Mouse (Mus musculus) G1E (cell line): ENCODE data around the gene Calcoco1. TPM values are rescaled to one million over a fixed set of nuclear protein-coding genes. Genes with fewer than 3 reads are reported as not detected.

ENCODE experiments used
- ATAC-seq: 2 replicates; pipeline ENCODE4 v1.8.0; 2016; ENCODE audit warnings: mild to moderate bottlenecking; ENCODE audit not compliant: insufficient number of reproducible peaks, poor library complexity, low FRiP score, severe bottlenecking; ENCODE audit errors: extremely low read depth
- DNase-seq: peaks from one replicate; pipeline ENCODE4 v3.0.0; 2012; ENCODE audit warnings: low spot score
- H3K27me3 ChIP-seq: 2 replicates; pipeline ENCODE4 v1.6.1; 2012; ENCODE audit warnings: mild to moderate bottlenecking, low read length, inconsistent platforms; ENCODE audit not compliant: insufficient read depth
- H3K36me3 ChIP-seq: replicated peaks from 2 replicates; pipeline ENCODE3; 2012; ENCODE audit warnings: mild to moderate bottlenecking, inconsistent platforms
- H3K4me1 ChIP-seq: 2 replicates; pipeline ENCODE4 v1.6.1; 2012; ENCODE audit warnings: low read depth, low read length, inconsistent platforms, mixed read lengths; ENCODE audit not compliant: insufficient read depth
- H3K4me3 ChIP-seq: 2 replicates; pipeline ENCODE4 v1.5.1; 2012; ENCODE audit warnings: low read depth, mild to moderate bottlenecking, inconsistent platforms, low read length, moderate library complexity, mixed read lengths
- H3K9me3 ChIP-seq: replicated peaks from 2 replicates; pipeline ENCODE4 v1.6.1; 2012; ENCODE audit warnings: inconsistent platforms
- CTCF ChIP-seq: IDR thresholded peaks from 2 replicates; pipeline ENCODE4 v1.5.1; 2012; ENCODE audit warnings: low read depth, low read length, inconsistent platforms, mixed read lengths
- GATA1 ChIP-seq: IDR thresholded peaks from 2 replicates; pipeline ENCODE4 v1.6.1; 2012; ENCODE audit warnings: borderline replicate concordance, low read length, inconsistent platforms, mixed read lengths
- GATA2 ChIP-seq: IDR thresholded peaks from 2 replicates; pipeline ENCODE4 v1.6.1; 2012; ENCODE audit warnings: low read depth, low read length, inconsistent platforms, borderline replicate concordance
- POLR2AphosphoS5 ChIP-seq: IDR thresholded peaks from 2 replicates; pipeline ENCODE4 v1.6.1; 2012; ENCODE audit warnings: low read depth, low read length, inconsistent platforms; ENCODE audit not compliant: insufficient replicate concordance
- TAL1 ChIP-seq: conservative IDR thresholded peaks from 2 replicates; pipeline ENCODE4 v1.6.1; 2012; ENCODE audit warnings: low read depth, low read length, inconsistent platforms, mixed read lengths
- polyA plus RNA-seq: library from polyadenylated mRNA; stranded (reverse); fragments of >175 nt; gene quantifications from 2 replicates; pipeline ENCODE4 v1.2.3, GENCODE M21; 2012
- total RNA-seq, 2 experiments: library from RNA; stranded (forward) in 1 of 2; stranded (reverse) in 1 of 2; fragments of 200-1000 nt in 1 of 2; fragments of >200 nt in 1 of 2; fragmentation: Nextera tagmentation in 1 of 2; gene quantifications; 2 replicates each; pipeline ENCODE4 v1.2.3; 2014 to 2017

Gene Calcoco1
- total and polyA plus RNA-seq, 3 experiments: 12.3 to 41.0 (median 14.4) TPM

DNA sequence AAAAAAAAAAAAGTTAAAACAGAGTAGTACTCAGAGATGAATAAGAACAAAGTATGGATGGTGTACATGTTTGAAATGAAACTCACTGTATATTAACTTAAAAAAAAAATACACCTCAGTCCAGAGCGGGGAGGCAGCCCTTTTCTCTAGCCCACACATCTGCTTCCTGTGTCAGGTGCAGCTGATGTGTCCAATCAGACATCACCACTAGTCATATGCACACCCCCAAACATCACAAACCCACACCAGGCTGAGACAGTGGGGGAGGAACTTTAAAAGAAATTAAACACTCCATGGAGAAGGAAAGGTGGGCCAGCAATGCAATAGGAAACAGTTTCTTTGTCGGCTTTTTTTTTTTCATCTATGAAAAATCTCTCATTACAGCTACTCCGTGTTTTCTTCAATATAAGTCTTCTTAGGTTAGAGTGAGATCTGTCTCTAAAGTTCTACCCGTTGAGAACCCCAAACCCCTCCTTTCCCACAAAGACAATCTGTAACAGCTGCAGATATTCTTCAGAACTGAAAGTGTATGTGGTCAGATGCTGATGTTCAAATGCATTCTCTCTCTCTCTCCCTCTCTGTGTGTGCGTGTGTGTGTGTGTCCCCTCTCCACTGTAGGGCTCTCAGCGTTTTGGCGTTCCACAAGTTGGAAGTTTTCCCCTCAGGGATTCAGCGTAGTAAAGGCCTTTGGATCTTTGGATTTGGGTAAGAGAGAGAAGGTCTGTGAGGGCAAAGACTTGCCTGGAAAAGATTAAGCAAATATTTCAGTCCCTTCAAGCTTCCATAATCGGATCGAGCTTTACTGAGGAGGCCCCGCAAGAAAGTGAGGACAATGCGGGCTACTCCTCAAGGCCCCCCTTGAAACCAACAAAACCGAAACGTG lies 721 bp downstream of the Calcoco1 start:
- TF ChIP-seq GATA1 (no peak), GATA2 (no peak)
- peak; percentile 43 for DNase-seq
- no peak for ATAC-seq

GRCm38 (mm10) chr15:102716132-102716531 lies 5.8 kb downstream of the Calcoco1 start:
- peaks cover 5% of the 10 kb centered on the region for H3K4me1 ChIP-seq
- TF ChIP-seq GATA1 (no peak), CTCF (no peak), GATA2 (no peak), TAL1 (no peak), POLR2AphosphoS5 (no peak)
- ATAC-seq: no peak

More for the DNA sequence above, 721 bp downstream of the Calcoco1 start:
- peaks cover 12% of the 10 kb centered on the region for H3K36me3 ChIP-seq
- H3K9me3 ChIP-seq: no peaks in the 10 kb centered on the region
- H3K4me3 ChIP-seq: peak overlapping the region; percentile 76
- H3K4me1 ChIP-seq: peaks cover 17% of the 10 kb centered on the region
- H3K27me3 ChIP-seq: no peaks in the 10 kb centered on the region; the same call in 1 of the 2 replicates

DNA sequence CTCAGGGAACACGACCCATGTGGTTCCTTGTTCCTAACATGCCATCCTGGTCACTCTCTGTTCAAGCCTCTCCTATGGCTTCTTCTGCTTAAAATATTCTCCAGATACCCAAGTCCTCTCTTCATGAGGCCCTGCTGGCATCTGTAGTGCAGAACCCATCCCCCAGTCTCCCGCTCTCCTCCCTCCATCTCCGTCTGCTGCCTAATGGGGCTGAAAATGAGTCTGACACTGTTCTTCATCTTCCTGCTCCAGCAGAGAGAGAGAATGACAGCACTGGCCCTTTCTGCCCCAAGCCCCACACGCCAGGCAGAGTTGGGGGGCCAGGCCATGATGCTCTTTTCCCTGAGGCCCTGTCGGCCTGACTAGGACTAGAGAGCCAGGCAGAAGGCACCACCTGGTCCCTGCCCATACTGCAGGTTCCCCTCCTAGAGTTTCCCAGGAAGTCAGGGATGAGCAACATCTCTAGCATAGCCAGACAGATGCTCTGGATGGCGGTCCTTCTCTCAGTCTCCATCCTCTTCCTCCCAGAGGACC lies 14.2 kb downstream of the Calcoco1 start:
- Histone ChIP-seq H3K4me3 (no peak overlapping the region), H3K9me3 (no peaks in the 10 kb centered on the region), H3K4me1 (peaks cover 8% of the 10 kb centered on the region), H3K36me3 (peaks cover 27% of the 10 kb centered on the region), H3K27me3 (peaks cover 9% of the 10 kb centered on the region)
- DNase-seq (no peak), ATAC-seq (no peak)
- TF ChIP-seq GATA2: no peak
- no peak for TF ChIP-seq CTCF
- no peak for TF ChIP-seq TAL1
- no peak for TF ChIP-seq POLR2AphosphoS5
- no peak for TF ChIP-seq GATA1

More at GRCm38 (mm10) chr15:102716132-102716531, 5.8 kb downstream of the Calcoco1 start:
- H3K27me3 ChIP-seq: peaks cover 4% of the 10 kb centered on the region; the same call in 1 of the 2 replicates
- H3K36me3 ChIP-seq: peaks cover 21% of the 10 kb centered on the region
- no peaks in the 10 kb centered on the region for H3K9me3 ChIP-seq
- DNase-seq: no peak
- H3K4me3 ChIP-seq: no peak overlapping the region

- Histone ChIP-seq H3K4me3 (no peak overlapping the region), H3K27me3 (peaks cover 12% of the 10 kb centered on the region), H3K4me1 (peaks cover 8% of the 10 kb centered on the region), H3K36me3 (peaks cover 23% of the 10 kb centered on the region), H3K9me3 (no peaks in the 10 kb centered on the region)
- TF ChIP-seq CTCF: no peak
- no peak for TF ChIP-seq GATA1
- no peak for TF ChIP-seq TAL1
- no peak for TF ChIP-seq POLR2AphosphoS5
- TF ChIP-seq GATA2: no peak
- DNase-seq (no peak), ATAC-seq (no peak)
Observed at GRCm38 (mm10) chr15:102705923-102706503, 16.0 kb downstream of the Calcoco1 start.

GRCm38 (mm10) chr15:102705226-102705894 lies 16.6 kb downstream of the Calcoco1 start:
- peaks cover 14% of the 10 kb centered on the region for H3K27me3 ChIP-seq
- H3K4me3 ChIP-seq: no peak overlapping the region
- TF ChIP-seq TAL1 (no peak), GATA1 (no peak), POLR2AphosphoS5 (no peak), GATA2 (no peak), CTCF (no peak)

GRCm38 (mm10) chr15:102704806-102705205 lies 17.2 kb downstream of the Calcoco1 start:
- H3K9me3 ChIP-seq: no peaks in the 10 kb centered on the region
- no peak for ATAC-seq
- peaks cover 14% of the 10 kb centered on the region for H3K36me3 ChIP-seq
- H3K4me1 ChIP-seq: peaks cover 8% of the 10 kb centered on the region
- TF ChIP-seq GATA2: no peak
- TF ChIP-seq POLR2AphosphoS5: no peak
- TF ChIP-seq GATA1: no peak
- TF ChIP-seq CTCF: no peak
- TF ChIP-seq TAL1: no peak
- H3K27me3 ChIP-seq: peaks cover 18% of the 10 kb centered on the region
- no peak overlapping the region for H3K4me3 ChIP-seq
- DNase-seq: no peak

More at GRCm38 (mm10) chr15:102705226-102705894, 16.6 kb downstream of the Calcoco1 start:
- Histone ChIP-seq H3K36me3 (peaks cover 17% of the 10 kb centered on the region), H3K4me1 (peaks cover 8% of the 10 kb centered on the region), H3K9me3 (no peaks in the 10 kb centered on the region)
- DNase-seq (no peak), ATAC-seq (no peak)
